Mouse (Mus musculus) retina, embryonic 14.5 days (tissue): Measurements from ENCODE around the gene Tbx15.
A peak's percentile ranks its signal among the peaks of the same experiment; 100 is the strongest.
"Not testable (repeated sequence)": the region's sequence is repeated elsewhere in the genome, so short reads cannot be mapped to it uniquely, and the experiment has no call there.

Experiments used
- DNase-seq: peaks from one replicate; pipeline ENCODE4 v3.0.0-alpha.2; 2015; ENCODE audit warnings: low spot score

Tbx15 gene

DNA sequence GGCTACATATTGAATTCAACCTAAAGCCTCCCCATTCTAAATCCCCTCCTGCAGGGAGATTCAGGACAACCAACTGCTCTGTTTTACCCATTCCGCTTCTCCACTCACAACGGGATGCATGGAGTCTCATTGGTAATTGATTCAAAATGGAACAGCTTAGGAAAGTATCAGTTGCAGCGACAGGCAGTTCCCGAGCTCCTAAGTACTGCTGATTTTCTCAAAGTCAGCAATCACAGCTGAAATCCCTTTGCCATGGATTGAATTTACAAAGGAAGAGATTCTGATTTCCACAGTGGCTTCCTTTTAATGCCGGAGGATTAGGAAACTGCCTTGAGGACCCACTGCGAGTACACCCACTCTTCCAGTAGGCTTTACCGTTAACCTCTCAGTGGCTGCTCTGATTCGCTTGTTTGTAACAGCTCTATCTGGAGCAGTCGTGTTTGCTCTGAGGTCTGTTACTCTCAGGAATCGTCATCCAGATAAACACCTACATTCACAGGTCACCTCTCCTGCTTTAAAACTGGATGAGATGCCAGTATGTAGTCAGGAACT is 26.6 kb downstream of the Tbx15 start:
- DNase-seq: no peak

DNA sequence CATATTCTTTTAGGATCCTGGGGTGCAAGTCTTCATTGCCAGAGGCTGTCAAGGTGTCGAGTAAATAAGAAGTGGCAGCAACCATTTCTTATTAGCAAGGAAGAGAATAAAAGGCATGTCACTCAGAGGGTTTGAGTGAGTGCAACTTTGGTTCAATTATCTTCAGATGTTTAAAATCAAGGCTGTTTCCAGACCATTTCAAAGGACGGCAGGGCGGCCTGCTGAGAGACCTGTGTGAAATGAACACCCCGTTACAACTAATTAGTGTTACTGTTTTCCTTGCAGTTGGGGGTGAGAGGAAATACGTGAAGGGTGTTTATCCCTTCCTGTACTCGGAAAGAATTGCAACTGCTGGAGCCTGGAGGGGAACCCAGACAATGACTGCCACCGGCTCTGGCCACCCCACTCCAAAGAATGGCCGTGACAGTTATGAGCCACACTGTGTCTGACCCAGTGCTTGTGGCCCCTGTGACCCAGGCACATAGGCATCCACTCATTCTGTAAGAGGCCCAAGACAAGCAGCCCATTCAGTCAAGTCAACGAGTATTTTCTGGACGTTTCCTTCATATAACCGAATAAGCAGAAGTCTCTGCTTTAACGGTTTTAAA is 37.9 kb downstream of the Tbx15 start:
- no peak for DNase-seq

DNA sequence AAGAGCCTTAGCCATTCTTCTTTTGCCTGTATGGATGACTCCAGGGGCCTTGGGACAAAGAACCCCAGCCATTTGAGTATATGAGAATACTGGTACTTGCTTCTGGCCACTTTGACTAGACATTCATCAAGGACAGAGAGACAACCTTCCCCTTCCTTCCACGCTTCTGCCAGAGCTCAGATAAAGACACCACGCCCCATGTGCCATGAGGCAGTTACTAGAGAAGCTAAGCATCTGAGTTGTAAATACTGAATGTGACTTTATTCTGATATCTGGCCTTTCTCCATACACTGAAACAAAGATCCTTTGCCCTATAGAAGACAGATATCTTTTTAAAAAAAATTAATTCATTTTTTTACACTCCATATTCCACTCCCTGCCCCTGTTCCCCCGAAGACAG is 39.5 kb downstream of the Tbx15 start:
- no peak for DNase-seq

DNA sequence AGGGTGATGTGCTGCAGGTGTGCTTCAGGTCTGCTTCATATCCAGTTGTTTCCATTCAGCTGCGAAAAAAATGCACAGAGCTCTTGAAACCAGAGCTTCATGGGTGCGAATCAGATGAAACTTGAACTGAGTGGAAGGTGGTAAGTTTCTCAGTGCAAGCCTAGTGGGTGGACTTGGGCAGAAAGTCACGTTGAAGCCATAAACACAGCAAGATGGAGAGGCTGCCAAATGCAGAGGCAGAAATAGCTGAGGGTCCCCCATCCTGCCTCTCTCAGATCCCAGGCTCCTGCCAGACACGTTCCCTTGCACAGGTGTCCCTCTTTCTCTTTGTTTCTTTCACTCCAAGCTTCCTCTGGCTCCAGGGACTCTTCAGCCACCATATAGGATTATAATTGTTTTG is 41.3 kb downstream of the Tbx15 start:
- no peak for DNase-seq

DNA sequence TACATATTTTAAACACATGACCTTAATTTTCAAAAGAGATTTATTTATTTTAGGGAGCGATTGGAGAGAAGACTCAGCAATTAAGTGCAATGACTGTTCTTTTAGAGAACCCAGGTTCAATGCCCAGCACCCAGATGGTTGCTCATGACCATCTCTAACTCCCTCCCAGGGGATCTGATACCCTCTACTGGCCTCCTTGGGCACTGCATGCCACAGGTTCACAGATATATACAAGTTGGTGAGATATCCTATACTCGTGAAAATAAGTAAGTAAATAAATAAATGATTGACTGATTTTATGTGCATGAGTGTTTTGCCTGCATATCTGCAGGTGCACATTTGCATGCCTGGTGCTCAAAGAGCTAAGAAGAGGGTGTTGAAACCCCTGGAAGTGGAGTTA is 48.1 kb downstream of the Tbx15 start:
- no peak for DNase-seq

DNA sequence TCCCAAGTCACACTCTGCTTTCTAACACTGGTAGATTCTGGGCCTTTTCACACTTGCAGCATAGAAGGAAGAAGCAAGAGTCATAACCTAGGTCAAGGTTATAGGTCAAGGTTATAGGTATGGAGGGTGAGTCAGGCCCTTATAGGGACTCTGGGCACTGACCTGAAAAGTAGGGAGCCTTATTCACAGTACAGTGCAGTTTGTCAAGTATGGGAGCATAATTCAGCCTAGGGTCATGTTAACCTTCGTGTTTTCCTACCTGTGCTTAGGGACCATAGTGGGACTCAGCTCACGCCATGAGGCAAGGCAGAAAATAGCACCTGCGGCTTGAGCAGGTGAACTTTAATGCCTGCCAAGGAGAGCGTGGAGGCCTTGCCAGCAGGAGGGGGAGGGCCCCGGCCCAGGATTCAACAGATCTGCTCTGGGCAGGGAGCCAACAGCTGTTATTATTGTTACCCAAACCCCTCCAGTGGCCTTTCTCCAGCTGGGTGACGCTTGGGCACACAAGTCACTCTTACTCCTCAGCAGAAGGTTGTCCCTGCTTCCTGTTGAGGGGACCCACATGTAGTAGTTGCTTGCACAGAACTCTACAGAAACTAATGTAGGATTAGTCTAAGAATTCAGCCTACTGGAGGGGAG is 50.0 kb downstream of the Tbx15 start:
- no peak for DNase-seq

DNA sequence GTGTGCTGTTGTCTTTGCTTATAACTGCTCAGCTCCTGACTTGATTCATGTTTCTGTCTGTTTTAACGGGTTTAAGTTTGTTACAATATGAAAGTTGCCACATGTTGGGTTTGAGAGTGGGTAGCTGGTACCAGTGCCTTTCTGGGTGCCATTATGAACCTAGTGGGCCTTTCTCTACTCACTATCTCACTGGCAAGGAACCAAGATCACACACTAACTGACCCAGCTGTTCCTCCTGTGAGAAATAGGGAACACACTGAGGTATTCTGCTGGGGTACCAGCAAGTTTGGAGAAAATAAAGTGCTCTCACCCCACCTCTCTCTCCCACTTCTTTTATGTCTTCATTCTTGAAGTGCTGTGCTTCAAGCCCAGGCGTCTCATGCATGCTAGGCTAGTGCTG is 50.7 kb downstream of the Tbx15 start:
- DNase-seq: no peak

DNA sequence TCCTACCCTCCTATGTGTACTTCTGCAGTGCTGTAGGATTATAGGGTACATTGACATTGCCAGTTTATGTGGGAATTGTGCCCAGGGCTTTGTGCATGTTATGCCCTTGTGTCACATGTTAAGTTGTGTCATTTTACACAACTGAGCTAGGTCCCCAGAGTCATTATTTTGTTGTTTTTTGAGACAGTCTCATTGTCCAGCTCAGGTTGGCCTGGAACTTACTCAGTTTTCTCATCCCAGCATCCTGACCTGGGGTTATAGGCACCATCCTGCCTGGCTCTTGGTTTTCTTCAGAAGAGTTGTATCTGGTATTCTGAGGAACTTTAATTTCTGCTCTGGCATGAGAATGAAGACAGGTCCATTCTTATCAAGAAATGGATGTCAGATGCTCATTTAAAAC is 51.2 kb downstream of the Tbx15 start:
- no peak for DNase-seq

DNA sequence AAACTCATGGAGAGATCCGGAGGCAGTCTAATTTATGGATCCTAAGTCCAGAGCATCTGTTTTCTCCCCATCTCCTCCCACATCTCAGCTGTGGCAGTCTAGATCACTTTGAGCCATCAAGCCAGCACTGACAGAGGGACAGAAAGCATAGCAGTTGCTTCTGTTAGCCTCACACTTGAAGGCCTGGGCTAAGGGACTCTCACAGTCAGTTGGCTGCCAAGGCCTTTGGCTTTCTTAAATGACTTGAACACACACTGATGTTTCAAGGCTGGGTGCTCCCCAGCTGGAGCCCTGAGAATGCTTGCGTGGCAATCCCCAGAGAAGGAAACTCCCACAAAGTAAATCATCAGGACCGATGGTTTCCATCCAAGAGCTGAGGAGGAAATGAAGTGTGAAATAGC is 52.4 kb downstream of the Tbx15 start:
- no peak for DNase-seq

DNA sequence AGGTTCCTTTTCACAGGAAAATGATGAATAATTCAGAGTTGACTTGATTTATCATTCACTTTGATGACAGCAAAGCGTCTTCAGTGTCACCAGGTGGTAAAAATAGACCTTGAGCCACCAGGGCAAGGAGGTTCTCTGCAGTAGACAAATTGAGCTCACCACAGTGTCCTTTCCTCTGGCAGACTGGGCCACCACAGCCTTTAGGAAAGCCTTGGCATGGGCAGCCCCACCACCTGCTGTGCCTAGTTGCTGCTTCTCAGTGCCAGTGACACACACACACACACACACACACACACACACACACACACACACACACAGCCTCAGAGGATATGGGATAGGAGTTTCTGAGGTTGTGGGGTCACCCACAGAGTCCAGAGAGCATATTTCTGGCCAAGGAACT is 54.0 kb downstream of the Tbx15 start:
- not testable (repeated sequence) for DNase-seq

DNA sequence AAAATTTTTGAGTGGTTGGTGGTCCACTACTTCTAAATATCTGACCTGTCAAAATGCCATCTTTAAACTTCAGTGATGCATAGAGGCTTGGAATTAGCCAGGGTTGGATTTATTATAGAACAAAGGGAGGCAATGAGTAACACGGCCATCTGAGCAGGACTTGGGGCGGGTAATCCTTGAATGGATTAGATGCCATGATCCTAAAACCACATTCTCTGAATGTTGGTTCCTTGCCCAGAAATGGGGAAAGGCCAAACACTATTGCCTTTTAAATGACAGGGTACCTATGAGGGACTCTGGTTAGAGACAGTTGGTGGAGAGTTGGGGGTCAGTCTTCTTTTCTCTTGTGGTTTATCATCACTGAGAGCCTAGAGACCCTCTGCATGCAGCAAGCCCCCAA is 55.1 kb downstream of the Tbx15 start:
- DNase-seq: no peak

DNA sequence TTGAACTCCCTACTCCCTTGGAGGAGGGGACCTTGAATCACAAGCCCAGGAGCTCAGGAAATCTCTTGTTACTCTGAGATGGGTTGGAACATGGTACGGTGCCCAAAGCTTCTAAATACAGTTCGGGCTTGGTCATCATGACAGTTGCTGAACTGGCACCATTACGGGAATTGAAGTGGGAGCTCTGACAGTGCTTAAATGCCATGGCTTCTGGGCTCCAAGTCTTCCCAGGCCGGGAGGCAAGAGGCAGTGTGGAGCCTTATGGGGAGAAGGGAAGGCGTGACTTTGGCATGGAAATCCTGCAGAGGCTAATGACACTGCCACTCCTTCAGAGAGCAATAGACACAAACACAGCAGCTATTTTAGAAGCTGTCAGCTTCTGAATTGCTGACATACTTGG is 56.0 kb downstream of the Tbx15 start:
- no peak for DNase-seq

DNA sequence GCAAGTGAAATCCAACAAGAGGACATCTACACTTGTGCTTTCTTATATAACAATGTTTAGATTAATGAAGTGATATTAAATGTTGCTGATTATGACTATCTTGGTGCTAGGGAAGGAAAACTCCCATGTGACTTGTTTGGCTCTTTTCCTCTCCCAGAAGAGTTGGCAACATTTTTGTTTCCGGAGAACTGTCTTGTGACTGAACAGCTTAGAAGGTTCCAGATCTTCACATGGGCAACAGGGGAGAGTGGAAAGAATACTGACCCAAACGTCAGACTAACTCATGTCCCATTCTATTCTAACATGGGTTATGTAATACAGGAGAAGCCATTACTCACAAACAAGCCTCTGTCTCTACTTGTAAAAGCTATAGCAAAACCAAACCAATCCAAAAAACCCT is 60.7 kb downstream of the Tbx15 start:
- no peak for DNase-seq

DNA sequence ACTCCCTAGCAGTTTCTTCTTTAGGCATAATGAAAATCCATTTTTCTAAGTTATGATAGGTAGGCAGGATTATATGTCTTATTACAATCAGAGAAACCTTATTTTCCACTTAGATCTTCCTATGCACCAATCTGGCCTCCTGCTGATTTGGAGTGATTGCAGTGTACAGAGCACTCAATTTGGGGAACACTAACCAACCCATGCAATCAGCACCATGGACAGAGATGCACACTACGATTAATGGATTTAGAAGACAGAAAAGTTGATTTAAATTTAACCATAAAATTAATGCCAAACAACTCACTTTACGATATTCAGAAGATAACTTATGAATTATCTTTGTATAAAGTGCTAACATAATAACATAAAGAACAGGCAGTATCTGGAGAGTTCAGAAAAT is 70.7 kb downstream of the Tbx15 start:
- peak; percentile 50 for DNase-seq

DNA sequence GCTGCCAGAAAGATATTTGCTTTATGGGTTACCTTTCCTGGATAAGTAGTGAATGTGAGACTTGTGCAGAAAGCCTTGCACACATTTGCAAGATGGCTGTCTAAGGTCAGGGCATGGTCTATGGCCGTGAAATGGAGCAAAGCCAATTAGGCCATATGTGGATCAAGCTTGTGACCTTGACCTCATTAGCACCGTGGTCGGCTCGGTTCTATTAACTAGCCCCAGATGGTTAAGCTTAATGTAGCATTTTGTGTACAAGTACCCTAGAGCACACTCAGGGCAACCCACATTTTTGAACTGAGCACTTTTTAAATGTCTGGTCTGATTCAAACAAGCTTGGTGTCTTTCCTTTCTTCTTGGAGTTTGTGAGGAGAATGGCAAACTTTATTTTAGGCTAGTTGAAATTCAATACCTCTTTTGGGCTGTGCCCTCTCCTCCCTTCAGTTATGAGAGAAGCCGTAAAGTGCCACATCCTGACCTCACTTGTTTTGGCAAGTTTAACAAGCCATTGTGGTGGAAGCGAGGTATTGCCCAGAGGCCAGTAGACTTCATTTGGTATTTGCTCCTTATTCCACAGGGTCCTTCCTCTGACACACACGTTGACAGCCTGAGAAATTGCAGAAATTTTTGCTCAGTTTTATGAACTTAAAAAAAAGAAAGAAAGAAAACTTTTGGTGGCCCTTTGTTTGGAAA is 71.9 kb downstream of the Tbx15 start:
- DNase-seq: no peak

DNA sequence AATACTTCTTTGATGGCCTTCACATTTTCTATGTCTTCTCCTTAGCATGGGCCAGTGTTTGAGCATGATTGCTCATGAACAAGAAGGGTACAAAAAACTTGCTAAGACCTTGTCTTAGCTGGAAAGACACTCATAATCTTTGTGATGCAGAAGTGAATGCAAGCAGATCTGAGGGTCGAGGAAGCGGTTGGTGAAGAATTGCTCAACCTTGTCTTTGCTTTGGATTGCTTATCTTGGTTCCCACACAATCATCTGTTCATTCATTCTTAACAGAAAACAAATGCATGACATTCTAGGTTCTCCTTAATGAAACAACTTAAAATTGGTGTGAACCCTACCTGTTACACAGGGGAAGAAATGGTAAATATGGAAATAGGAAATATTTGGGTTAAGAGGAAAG is 82.2 kb downstream of the Tbx15 start:
- DNase-seq: no peak

DNA sequence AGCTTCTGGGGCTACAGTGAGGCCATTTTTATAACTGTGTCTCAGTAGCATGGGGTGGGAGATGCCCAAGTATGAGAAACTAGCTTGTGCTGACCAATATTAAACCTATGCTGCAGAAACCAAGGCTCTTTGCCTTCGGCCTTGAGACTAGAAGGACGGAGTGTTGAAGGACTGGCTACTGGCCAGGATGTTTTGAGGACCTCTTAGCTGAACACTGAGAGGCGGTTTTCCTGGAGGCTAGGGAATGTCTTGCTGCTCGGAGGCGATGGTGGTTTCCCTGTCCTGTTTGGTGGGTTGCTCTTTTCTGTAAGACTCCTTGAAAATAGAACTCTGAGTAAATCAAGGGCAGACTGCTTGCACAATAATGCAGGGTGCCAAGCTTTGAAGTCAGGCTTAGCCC is 89.1 kb downstream of the Tbx15 start:
- no peak for DNase-seq

DNA sequence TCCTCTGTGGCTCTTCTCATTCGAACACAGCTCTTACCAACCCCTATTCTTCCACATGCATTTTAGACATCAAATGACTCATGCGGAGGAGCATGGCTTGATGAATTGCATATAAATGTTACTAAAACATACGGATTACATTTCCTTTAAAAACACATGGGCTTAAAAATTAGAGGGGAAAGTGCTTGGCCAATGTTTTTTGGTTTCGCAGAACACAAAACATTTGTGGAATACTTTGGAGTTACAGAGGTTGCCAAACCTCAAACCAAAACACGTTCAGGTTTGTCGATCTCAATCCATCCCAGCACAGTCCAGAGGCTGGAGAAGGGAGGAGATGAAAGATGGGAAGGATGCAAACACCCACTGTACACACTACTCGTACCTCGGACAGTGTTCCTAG is 90.9 kb downstream of the Tbx15 start:
- DNase-seq: no peak

DNA sequence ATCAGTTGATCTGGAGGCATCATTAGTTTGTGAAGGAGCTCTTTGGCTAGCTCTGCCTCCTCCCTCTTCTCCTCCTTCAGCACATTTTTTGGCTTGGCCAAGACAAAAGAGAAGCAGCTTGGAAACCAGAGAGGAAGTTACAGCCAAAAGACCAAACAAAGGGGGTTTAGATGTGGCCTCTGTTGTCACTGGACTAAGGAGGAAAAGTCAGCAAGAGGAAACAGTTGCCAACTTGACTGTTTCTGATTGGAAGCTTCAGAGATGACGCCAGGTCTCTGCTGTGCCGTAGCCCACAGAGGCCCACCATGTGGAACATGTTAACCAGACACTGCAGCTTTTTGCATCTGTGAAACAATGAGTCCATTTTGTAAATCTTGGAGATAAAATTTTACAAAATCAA is 96.7 kb downstream of the Tbx15 start:
- DNase-seq: no peak

DNA sequence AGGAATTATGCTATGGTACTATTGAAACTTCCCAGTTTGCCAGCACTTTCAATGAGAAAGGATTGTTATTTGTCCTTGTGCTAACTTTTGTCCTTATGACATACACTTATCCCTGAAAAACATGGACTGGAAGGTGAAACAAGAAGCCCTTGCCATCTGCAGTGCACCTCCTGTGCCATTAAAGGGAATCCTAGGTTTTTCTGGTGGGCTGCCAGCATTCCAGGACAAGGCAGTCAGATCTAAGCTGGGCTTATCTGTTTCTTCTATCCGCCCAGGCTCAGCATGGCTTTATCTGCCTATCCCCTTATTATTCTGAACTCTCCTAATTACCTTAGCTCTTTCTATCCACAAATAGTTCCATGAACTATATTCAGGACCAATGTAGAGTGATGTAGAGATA is 98.6 kb downstream of the Tbx15 start:
- no peak for DNase-seq

DNA sequence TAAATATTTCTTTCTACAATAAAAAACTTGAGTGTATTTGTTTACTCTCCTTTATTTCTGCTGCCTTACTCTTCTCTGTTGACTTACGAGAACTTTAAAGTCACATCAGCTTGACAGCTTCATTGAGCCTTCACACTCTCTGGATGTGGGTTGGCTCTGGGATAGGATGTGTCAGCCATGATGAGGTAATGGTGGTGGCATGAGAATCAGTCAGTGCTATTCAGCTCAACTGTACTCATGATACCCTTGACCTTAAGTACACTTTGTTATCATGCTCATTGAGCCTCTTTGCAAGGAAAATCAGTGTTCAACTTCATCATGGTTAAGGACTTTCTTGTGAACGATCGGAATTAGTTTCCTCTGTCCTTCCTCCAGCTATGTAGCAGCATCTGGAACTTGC is 99.8 kb downstream of the Tbx15 start:
- no peak for DNase-seq

DNA sequence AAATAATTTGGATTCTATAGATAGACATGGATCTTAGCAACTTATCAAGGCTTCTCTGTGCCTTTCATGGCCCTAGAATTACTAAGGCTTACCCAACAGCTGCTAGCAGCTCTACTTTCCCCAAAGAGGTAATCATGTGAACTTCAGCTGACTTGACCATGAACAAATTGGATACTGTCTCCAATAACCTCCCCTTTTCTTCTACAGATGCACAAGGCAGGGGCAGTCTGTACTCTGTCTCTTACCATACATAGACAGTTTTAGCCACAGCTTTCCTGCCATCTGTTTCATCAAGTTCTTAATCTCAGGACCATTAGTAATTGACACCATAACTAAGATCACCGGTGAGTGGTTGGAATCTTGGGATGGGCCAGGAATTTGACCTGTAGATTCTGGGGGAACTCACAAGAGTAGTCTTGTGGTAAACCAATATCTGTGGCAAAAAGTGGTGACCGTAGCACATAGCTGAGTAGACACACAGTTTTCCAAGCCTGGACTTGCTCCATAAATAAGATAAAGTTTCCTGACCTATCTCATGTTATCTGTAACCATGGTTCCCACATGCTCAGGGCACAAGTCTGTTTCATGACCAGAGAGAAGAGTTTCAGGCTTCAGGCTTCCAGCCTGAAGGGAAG is 139.6 kb downstream of the Tbx15 start:
- DNase-seq: no peak

DNA sequence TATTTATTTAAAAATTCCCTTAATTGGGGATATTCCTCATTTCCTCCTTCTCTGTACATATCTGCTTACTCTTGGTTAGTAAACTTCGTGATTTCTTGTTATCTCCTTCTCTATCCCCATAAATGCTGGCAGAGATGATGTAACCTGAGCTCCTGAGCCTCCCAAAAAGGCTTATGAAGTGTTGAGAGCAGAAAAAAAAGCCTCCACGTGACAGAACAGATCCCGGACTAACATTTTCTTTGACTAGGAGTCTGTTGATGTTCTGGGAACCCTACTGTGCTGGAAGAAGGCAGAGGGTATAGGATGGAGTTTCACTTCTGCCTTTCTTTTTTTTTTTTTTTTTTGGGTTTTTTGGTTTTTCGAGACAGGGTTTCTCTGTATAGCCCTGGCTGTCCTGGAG is 146.9 kb downstream of the Tbx15 start:
- DNase-seq: no peak
